Mouse (Mus musculus) C2C12 (cell line): Measurements from ENCODE around the gene Gm42715. TPM values are rescaled to one million over a fixed set of nuclear protein-coding genes. Genes with fewer than 3 reads are reported as not detected.

Source experiments
- H3K27me3 ChIP-seq: one replicate; pipeline ENCODE4 v1.6.1; 2011; ENCODE audit not compliant: control insufficient read depth, insufficient read depth, insufficient read length
- H3K36me3 ChIP-seq: one replicate; pipeline ENCODE4 v1.6.1; 2011; ENCODE audit not compliant: control insufficient read depth, insufficient read depth
- H3K4me3 ChIP-seq: one replicate; pipeline ENCODE4 v1.5.1; 2011; ENCODE audit warnings: mild to moderate bottlenecking, control low read depth; ENCODE audit not compliant: poor library complexity, insufficient read depth, severe bottlenecking
- H3K79me2 ChIP-seq: one replicate; pipeline ENCODE4 v1.6.1; 2011; ENCODE audit not compliant: control insufficient read depth, insufficient read depth
- H3K79me3 ChIP-seq: one replicate; pipeline ENCODE4 v1.6.1; 2011; ENCODE audit warnings: low read depth, control low read depth
- H3ac ChIP-seq: one replicate; pipeline ENCODE3; 2011; ENCODE audit warnings: low read depth; ENCODE audit not compliant: control insufficient read depth, insufficient read length
- CEBPB ChIP-seq: IDR thresholded peaks from one replicate; pipeline ENCODE4 v1.6.1; 2011; ENCODE audit warnings: low read depth, mild to moderate bottlenecking, control low read depth, moderate library complexity
- CTCF ChIP-seq: IDR thresholded peaks from one replicate; pipeline ENCODE4 v1.5.1; 2011; ENCODE audit not compliant: control insufficient read depth, insufficient read depth, insufficient read length
- FOSL1 ChIP-seq: IDR thresholded peaks from one replicate; pipeline ENCODE4 v1.8.0; 2011; ENCODE audit warnings: mild to moderate bottlenecking, low read length; ENCODE audit not compliant: poor library complexity, insufficient read depth, severe bottlenecking
- MAX ChIP-seq: IDR thresholded peaks from one replicate; pipeline ENCODE4 v1.6.1; 2011; ENCODE audit warnings: mild to moderate bottlenecking, control low read depth
- MYOD1 ChIP-seq: IDR thresholded peaks from one replicate; pipeline ENCODE4 v1.6.1; 2011; ENCODE audit warnings: low read depth; ENCODE audit not compliant: control insufficient read depth, insufficient read length
- MYOG ChIP-seq: IDR thresholded peaks from one replicate; pipeline ENCODE4 v1.6.1; 2011; ENCODE audit not compliant: control insufficient read depth, insufficient read length; ENCODE audit errors: extremely low read depth
- USF1 ChIP-seq: IDR thresholded peaks from one replicate; pipeline ENCODE4 v1.6.1; 2011; ENCODE audit warnings: low read depth, mild to moderate bottlenecking, control low read depth, moderate library complexity
- polyA plus RNA-seq: library from polyadenylated mRNA; unstranded; fragments of >200 nt; fragmentation: generic; extraction: Trizol; gene quantifications from one replicate; pipeline ENCODE4 v1.2.1, GENCODE M21; 2012; ENCODE audit warnings: missing spikeins

Gene Gm42715
- polyA plus RNA-seq, 1 experiment: 14.9 TPM

GRCm38 (mm10) chr7:127586149-127586548 lies 66.8 kb downstream of the Gm42715 start:
- Histone ChIP-seq H3K4me3 (no peak overlapping the region), H3K79me3 (peaks cover 11% of the 10 kb centered on the region), H3K36me3 (peaks cover 27% of the 10 kb centered on the region), H3ac (no peak overlapping the region), H3K27me3 (no peaks in the 10 kb centered on the region), H3K79me2 (peaks cover 12% of the 10 kb centered on the region)
- TF ChIP-seq CEBPB: no peak
- TF ChIP-seq FOSL1: no peak
- no peak for TF ChIP-seq MYOD1
- TF ChIP-seq USF1: no peak
- TF ChIP-seq CTCF: no peak
- TF ChIP-seq MAX: no peak
- no peak for TF ChIP-seq MYOG

- H3K36me3 ChIP-seq: peaks cover 37% of the 10 kb centered on the region
- H3K79me2 ChIP-seq: peaks cover 12% of the 10 kb centered on the region
- no peaks in the 10 kb centered on the region for H3K27me3 ChIP-seq
- H3ac ChIP-seq: no peak overlapping the region
- TF ChIP-seq MAX (no peak), CEBPB (no peak), MYOG (no peak), FOSL1 (no peak), MYOD1 (no peak), USF1 (no peak), CTCF (no peak)
- H3K4me3 ChIP-seq: no peak overlapping the region
- H3K79me3 ChIP-seq: peaks cover 11% of the 10 kb centered on the region
Observed at GRCm38 (mm10) chr7:127587196-127587595, 67.8 kb downstream of the Gm42715 start.

- H3K79me2 ChIP-seq: peaks cover 12% of the 10 kb centered on the region
- peaks cover 11% of the 10 kb centered on the region for H3K79me3 ChIP-seq
- H3ac ChIP-seq: peak within 1 kb of the TSS; percentile 85
- H3K27me3 ChIP-seq: no peaks in the 10 kb centered on the region
- TF ChIP-seq CEBPB (no peak), MYOG (no peak), MAX (peak; percentile 73), CTCF (no peak), MYOD1 (no peak), FOSL1 (no peak), USF1 (peak; percentile 22)
- peaks cover 38% of the 10 kb centered on the region for H3K36me3 ChIP-seq
- peak within 1 kb of the TSS; percentile 78 for H3K4me3 ChIP-seq
Observed at GRCm38 (mm10) chr7:127588011-127588871, 68.9 kb downstream of the Gm42715 start, which contains the start of the genes Ccdc189 and Rnf40. Gene Ccdc189, minus strand, starts transcription at chr7:127588595. Gene Rnf40, plus strand, starts transcription at chr7:127588767.

- no peaks in the 10 kb centered on the region for H3K27me3 ChIP-seq
- TF ChIP-seq FOSL1 (no peak), CTCF (no peak), MYOD1 (no peak), MYOG (no peak), CEBPB (no peak), MAX (no peak), USF1 (no peak)
- H3ac ChIP-seq: peak overlapping the region; percentile 85
- peaks cover 11% of the 10 kb centered on the region for H3K79me3 ChIP-seq
- peaks cover 38% of the 10 kb centered on the region for H3K36me3 ChIP-seq
- peaks cover 12% of the 10 kb centered on the region for H3K79me2 ChIP-seq
- peak overlapping the region; percentile 78 for H3K4me3 ChIP-seq
Observed at GRCm38 (mm10) chr7:127588901-127589300, 69.5 kb downstream of the Gm42715 start.

GRCm38 (mm10) chr7:127589637-127590036 lies 70.3 kb downstream of the Gm42715 start:
- Histone ChIP-seq H3K4me3 (peak overlapping the region; percentile 78), H3ac (peak overlapping the region; percentile 85), H3K27me3 (no peaks in the 10 kb centered on the region), H3K36me3 (peaks cover 46% of the 10 kb centered on the region), H3K79me2 (peaks cover 12% of the 10 kb centered on the region), H3K79me3 (peaks cover 11% of the 10 kb centered on the region)
- no peak for TF ChIP-seq MYOD1
- no peak for TF ChIP-seq FOSL1
- TF ChIP-seq CTCF: no peak
- no peak for TF ChIP-seq MAX
- no peak for TF ChIP-seq USF1
- TF ChIP-seq MYOG: no peak
- TF ChIP-seq CEBPB: no peak
